Mouse (Mus musculus) lung, adult 2 months (tissue): ENCODE data around the gene Crim1. TPM values are rescaled to one million over a fixed set of nuclear protein-coding genes. Genes with fewer than 3 reads are reported as not detected.
A peak's percentile ranks its signal among the peaks of the same experiment; 100 is the strongest.

Source experiments
- DNase-seq: peaks from one replicate; pipeline ENCODE4 v3.0.0; 2022
- H3K4me1 ChIP-seq: fragments of 200-500 bp; 2 replicates; pipeline ENCODE4 v1.6.1; 2011; ENCODE audit warnings: low read length; ENCODE audit not compliant: control insufficient read depth, insufficient read depth
- H3K4me3 ChIP-seq: fragments of 200-500 bp; replicated peaks from 2 replicates; pipeline ENCODE3; 2011; ENCODE audit warnings: low read depth, mild to moderate bottlenecking, control low read depth, low read length; ENCODE audit errors: extremely low read depth
- CTCF ChIP-seq: fragments of 200-500 bp; IDR thresholded peaks from 2 replicates; pipeline ENCODE4 v1.5.1; 2011; ENCODE audit warnings: mild to moderate bottlenecking, low read length, control low read depth; ENCODE audit not compliant: insufficient read depth
- POLR2A ChIP-seq: fragments of 200-500 bp; IDR thresholded peaks from 2 replicates; pipeline ENCODE4 v1.6.1; 2011; ENCODE audit warnings: low read depth, mild to moderate bottlenecking, control low read depth, low read length, borderline replicate concordance; ENCODE audit errors: extremely low read depth
- WGBS: fragments of 180-500 bp; shearing (Covaris S2); methylation state at CpG from one replicate; pipeline ENCODE4 v1.1.7; 2018; 5-methylcytosine and 5-hydroxymethylcytosine counted together
- polyA plus RNA-seq: library from polyadenylated mRNA; depleted of rRNA; stranded (reverse); fragments of >200 nt; gene quantifications from 2 replicates; pipeline ENCODE4 v1.2.3, GENCODE M21; 2012

Crim1 gene
- polyA plus RNA-seq, 1 experiment: 119 TPM

- TF ChIP-seq POLR2A (no peak), CTCF (no peak)
- H3K4me1 ChIP-seq: peaks cover 20% of the 10 kb centered on the region
- WGBS: 55% methylated on average over 5 of the region's 5 CpGs
- no peak overlapping the region for H3K4me3 ChIP-seq
- no peak for DNase-seq
These were observed 25.5 kb downstream of the Crim1 start for GRCm38 (mm10) chr17:78225547-78225946.

DNA sequence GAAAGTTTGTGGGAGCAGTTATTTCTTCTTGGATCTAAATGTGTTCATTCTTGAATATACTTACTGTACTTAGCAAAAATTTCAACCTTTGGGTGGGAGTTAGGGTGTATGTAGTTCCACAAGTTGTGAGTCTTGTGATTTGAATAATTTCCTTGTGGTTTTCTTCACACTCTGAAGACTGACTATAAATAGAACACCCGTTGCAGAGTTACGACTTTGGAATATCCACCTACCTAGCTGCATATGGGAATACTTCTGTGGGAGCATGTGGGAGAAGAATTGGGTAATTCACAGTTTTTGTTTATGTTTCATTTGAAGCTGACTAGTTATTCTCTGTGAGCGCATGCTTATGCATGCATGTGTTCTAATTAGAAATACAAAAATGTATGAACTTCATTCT lies 27.2 kb downstream of the Crim1 start:
- H3K4me1 ChIP-seq: peaks cover 14% of the 10 kb centered on the region
- no peak overlapping the region for H3K4me3 ChIP-seq
- no peak for TF ChIP-seq CTCF
- no peak for DNase-seq
- 60% methylated on average over 3 of the region's 3 CpGs for WGBS

GRCm38 (mm10) chr17:78231567-78231966 lies 31.5 kb downstream of the Crim1 start:
- 80% methylated on average over 5 of the region's 5 CpGs for WGBS
- no peak overlapping the region for H3K4me3 ChIP-seq
- TF ChIP-seq POLR2A (no peak), CTCF (no peak)
- no peak for DNase-seq
- H3K4me1 ChIP-seq: peaks cover 4% of the 10 kb centered on the region; the same call in 1 of the 2 replicates

DNA sequence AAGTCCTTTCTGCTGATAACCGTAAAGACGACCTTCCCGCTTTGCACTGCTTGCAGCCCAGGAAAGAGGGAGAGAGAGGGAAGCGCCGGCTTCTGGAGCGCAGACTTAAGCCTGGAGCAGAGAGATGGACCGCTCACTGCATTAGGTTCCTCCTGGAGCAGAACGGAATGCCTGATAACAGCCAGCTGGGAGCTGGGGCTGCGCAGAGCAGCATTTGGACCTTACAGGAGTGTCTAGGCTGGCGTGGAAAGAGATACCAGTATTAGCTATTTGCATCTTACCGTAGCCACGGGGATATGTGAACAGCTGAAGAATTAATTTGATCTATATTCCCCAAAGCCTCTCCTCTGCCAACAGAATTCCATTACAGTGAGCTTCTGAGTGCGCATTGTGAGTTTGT lies 32.7 kb downstream of the Crim1 start:
- TF ChIP-seq POLR2A (no peak), CTCF (no peak)
- DNase-seq: no peak
- 77% methylated on average over 13 of the region's 13 CpGs for WGBS
- Histone ChIP-seq H3K4me3 (no peak overlapping the region), H3K4me1 (peaks cover 3% of the 10 kb centered on the region; the same call in 1 of the 2 replicates)

- WGBS: 80% methylated on average over 6 of the region's 6 CpGs
- Histone ChIP-seq H3K4me1 (peaks cover 3% of the 10 kb centered on the region; the same call in 1 of the 2 replicates), H3K4me3 (no peak overlapping the region)
- no peak for DNase-seq
- TF ChIP-seq CTCF (no peak), POLR2A (no peak)
These were observed 33.8 kb downstream of the Crim1 start for GRCm38 (mm10) chr17:78233873-78234272.

- 74% methylated on average over 12 of the region's 12 CpGs for WGBS
- no peak for TF ChIP-seq POLR2A
- no peak for TF ChIP-seq CTCF
- Histone ChIP-seq H3K4me3 (no peak overlapping the region), H3K4me1 (no peaks in the 10 kb centered on the region)
- no peak for DNase-seq
These were observed 36.1 kb downstream of the Crim1 start for GRCm38 (mm10) chr17:78236126-78236525.

DNA sequence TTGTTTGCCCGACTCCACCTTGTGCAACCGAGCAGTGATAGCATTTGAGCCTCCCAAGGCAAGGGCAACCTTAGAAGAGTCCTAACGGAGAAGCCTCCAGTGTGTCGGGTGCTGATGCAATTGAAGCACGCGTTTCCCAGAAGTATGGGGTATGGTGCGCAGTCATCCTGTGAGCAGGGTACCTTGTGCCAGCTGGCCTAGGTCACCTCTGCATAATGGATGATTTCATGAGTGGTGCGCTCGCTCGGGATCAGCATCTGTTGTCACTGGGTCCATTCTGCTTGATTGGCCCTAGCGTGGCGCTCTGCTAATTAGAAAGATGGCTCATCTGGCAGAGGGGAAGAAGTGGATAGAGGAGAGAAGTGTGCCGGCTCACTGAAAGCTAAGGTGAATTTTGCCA lies 37.9 kb downstream of the Crim1 start:
- TF ChIP-seq CTCF (no peak), POLR2A (no peak)
- 95% methylated on average over 13 of the region's 13 CpGs for WGBS

GRCm38 (mm10) chr17:78240161-78240560 lies 40.1 kb downstream of the Crim1 start:
- DNase-seq: no peak
- H3K4me1 ChIP-seq: peaks cover 11% of the 10 kb centered on the region
- WGBS: 93% methylated on average over 4 of the region's 4 CpGs
- H3K4me3 ChIP-seq: no peak overlapping the region
- no peak for TF ChIP-seq POLR2A
- TF ChIP-seq CTCF: no peak

More for the DNA sequence above, 37.9 kb downstream of the Crim1 start:
- no peak for DNase-seq
- H3K4me3 ChIP-seq: no peak overlapping the region
- H3K4me1 ChIP-seq: peaks cover 6% of the 10 kb centered on the region

GRCm38 (mm10) chr17:78241238-78241637 lies 41.2 kb downstream of the Crim1 start:
- no peak for DNase-seq

DNA sequence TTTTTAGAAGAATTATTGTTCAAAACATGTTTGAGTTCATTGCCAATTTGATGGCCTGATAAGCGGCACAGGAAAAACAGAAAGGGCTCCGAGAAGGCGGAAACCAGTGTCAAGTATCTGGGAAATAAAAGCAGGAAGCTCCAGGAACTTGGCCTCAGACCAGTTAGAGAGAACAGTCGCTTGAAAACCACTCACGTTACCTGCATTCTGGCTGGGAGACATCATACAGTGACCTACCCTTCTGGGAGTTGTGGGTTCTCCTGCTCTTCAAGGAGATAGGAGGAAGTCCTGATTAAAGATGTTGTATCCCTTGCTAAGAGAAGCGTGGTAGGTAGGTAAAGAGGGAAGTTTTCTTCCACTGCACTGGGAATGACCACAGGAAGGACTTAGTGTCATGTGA lies 44.7 kb downstream of the Crim1 start:
- WGBS: 41% methylated on average over 6 of the region's 6 CpGs
- peak overlapping the region; percentile 13 for H3K4me3 ChIP-seq
- DNase-seq: no peak
- TF ChIP-seq POLR2A (no peak), CTCF (no peak)
- peaks cover 37% of the 10 kb centered on the region for H3K4me1 ChIP-seq

More at GRCm38 (mm10) chr17:78241238-78241637, 41.2 kb downstream of the Crim1 start:
- WGBS: 58% methylated on average over 7 of the region's 7 CpGs
- no peak for TF ChIP-seq POLR2A
- TF ChIP-seq CTCF: no peak
- Histone ChIP-seq H3K4me1 (peaks cover 18% of the 10 kb centered on the region), H3K4me3 (no peak overlapping the region)
